Mouse (Mus musculus): ENCODE measurements around the gene 4933417A18Rik.
"Not testable (repeated sequence)": the region's sequence is repeated elsewhere in the genome, so short reads cannot be mapped to it uniquely, and the experiment has no call there.

4933417A18Rik gene

DNA sequence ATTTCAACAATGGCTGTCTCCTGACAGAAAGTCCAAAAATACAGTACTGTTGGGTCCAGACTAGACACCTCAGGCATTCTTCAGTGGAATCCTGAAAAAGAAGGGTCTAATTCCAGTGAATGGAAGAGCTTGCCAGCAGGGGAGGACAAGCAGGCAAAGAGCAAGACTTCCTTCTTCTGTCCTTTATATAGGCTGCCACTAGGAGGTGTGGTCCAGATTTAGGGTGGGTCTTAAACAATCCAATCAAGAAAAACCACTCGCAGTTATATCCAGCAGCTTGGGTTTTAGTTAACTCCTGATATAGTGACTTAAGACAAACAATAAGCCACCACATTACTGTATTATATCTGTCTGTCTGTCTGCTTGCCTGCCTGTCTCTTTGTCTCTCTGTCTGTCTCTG, 49.6 kb downstream of the 4933417A18Rik start:
- DNase-seq (ENCODE audit: low spot score in 2 of 2), result no peak

DNA sequence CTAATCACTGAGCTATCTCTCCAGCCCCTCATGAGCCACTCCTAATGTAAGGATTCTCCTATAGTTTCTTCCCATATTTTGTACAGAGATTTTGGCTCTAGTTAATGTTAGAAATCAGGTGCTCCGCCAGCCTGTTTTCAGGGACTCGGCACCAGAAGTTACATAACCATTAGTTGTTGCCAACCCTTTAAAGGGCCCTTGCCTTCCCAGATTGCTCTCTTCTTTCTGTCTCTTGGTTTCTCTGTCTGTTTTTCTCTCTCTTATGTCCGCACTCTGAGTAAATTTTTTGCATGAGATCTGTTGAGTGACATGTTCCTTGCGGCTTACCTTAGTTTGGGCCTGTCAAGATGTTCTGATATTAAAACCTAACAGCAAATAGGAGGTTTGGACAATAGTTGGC, 51.9 kb downstream of the 4933417A18Rik start:
- no peak for DNase-seq (ENCODE audit: low spot score in 2 of 2)

DNA sequence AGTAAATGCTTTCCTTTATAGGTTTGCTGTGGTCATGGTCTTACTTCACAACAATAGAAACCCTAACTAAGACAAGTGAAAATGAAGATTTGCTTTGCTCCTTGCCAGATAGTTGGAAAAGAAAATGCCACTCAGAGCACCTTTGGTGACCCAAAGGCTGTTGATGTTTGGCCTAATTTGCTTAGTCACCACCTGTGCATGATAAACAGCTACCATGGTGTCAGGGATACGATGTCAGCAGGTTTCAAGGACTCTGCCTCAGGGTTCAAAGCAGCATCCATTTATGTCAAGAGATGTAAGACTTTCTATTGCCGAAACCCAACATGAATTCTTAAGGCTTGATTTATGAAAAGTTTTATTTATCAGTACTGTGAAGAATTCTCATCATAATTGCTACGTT, 53.2 kb downstream of the 4933417A18Rik start:
- DNase-seq (ENCODE audit: low spot score in 2 of 2), result no peak

DNA sequence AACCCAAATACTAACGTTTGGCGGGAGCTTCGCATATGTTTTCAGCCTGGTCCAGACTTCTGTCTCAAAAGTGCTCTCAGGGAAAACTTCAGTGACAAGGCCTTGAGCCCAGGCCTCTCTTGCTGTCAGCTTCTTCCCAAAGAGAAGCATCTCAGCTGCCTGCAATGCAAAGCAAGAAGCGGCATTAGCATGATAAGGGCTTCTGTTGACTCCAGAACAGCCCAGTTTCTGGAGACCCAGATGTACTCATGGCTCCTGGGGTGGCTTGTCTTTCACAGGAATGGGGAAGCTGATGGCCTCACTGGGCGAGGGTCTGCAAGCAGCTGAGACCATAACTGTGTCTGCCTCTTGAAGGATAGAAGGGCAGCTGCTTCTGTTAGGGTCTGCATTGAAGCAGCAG, 54.4 kb downstream of the 4933417A18Rik start:
- not testable (repeated sequence) for DNase-seq (ENCODE audit: low spot score in 2 of 2)

DNA sequence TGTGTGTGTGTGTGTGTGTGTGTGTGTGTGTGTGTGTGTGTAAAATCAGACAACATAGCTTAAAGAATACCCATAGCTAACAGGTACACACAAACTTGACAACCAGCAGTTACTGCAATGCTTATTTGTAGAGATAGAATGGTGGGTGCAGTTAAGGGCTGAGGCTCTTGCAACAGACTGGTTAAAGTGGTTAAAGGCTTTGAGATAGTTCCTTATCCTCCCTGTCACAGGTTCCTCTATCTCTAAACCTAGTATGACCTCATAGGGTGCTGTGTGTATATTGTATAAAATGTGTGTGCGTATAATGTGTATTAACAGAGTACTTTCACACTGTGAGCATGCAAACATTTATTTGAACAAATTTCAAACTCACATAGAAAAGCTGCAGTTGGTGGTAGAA, 59.3 kb downstream of the 4933417A18Rik start:
- not testable (repeated sequence) for DNase-seq (ENCODE audit: low spot score in 2 of 2)

DNA sequence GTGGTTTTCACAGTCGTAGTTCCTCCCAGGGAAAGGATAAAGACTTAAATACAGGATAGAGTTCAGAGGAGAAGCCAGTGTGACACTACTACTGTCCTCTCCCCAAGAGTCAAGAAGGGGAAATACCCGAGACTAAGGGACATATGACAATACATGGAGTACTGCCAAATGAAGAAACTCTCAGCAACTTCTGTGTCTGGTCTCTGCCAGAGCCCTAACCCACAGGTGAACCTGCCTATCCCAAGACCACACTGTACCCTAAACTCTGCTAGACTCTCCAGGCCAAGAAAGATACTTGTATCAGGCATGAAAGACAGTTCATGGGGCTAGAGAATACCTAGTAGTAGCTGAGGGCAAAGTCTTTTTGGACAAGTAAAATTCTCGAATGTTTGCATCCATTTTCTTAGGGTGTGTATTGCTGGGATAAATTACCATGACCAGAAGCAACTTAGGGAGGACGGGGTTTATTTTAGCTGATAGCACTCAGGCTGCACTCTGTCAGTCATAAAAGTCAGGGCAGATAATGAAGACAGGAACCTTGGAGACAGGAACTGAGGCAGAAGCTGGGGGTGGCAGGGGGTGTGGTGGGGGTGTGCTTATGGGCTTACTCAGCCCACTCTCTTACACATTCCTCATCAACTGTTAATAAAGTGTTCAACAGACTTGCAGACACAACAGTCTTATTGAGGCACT, 67.5 kb downstream of the 4933417A18Rik start:
- DNase-seq (ENCODE audit: low spot score in 2 of 2), result no peak

DNA sequence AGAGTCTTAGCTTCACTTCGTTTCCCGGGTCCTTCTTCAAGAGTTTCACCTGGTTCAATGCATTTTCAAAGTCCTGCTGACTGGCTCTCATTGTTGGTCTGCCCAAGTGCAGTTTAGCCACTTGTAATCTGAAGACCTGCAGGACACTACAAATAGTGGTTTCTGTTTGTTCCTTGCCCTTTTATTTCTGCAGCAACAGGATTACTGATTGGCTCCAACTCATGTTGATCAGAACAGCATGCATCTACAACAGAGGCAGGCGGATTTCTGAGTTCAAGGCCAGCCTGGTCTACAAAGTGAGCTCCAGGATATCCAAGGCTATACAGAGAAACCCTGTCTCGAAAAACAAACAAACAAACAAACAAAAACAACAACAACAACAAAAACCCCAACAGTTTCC, 68.9 kb downstream of the 4933417A18Rik start:
- no peak for DNase-seq (ENCODE audit: low spot score in 2 of 2)

DNA sequence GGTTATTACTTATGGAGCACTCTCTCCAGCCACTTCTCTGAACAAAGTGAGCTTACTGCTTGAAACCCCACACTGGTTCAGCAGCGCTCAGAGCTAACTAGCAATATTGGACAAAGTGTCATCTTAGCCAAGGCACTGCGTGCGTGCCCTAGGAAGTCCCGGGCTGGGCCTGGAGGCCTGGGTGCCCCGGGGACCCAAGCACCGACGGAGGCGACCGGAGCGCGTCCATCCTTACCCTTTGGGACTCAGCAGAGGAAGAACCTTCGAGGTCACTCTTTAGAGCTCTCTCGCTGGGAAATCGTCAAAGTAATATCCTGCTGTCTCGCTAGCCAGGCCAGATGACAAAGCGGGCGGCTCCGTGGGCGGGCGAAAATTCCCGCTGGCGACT, 69.4 kb downstream of the 4933417A18Rik start:
- no peak for DNase-seq (ENCODE audit: low spot score in 2 of 2)

DNA sequence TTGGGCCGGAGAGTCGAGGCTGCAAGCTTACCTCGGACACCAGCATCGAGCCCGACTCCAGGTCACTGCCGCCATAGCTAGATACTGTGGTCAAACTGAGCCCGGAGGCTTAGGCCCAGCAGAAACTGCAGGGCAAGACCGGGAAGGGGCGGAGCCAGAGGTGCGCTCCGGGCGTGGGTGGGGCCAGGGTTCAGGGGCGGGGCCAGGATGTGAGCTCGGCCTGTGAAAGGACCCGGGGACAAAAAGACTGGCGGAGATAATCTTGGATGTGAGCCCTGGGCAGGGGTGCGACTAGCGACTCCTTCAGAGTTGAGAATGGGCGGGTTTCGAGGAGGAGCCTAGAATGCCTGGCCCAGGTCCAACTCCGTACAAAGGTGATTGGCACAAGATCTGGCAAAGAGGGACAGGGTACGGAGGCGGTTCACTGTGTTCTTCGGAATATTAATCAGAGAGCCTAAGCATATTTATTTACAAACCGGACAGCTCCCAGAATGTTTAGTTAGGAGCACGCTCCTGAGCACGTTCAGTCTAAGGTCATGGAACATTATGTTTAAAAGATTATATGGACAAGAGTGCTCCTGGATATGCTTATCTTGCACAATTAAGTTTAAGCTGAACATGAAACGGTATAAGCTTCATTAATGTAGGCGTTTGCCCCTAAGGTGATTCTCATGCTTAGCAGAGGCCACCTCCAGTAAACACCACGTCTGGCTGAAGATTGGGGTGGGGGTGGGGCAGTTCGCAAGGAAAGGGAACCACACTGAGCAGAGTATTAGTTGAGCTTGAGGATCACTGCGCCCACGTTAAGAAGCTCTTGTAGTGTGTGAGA, 70.0 kb downstream of the 4933417A18Rik start:
- peak; percentile 65 to 78 for DNase-seq (ENCODE audit: low spot score in 2 of 2)

DNA sequence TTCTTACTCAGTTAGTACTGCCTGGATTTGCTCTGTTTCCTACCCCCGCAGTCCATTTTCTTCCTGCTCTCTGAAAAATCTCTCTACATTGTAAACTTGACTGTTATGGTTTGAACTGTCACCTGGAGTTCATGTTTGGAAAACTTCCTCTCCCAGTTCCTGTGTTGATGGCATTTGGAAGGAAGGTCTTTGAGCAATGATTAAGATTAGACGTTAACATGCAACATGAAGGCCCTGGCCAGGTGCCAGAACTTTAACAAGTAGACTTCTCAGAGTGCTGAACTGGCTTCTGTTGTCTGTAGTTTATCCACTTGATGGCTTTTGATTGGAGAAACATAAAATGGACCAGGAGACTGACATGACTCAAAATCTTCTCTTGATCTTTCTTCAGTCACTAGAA, 71.7 kb downstream of the 4933417A18Rik start:
- DNase-seq (ENCODE audit: low spot score in 2 of 2), result no peak
